Mouse (Mus musculus): ENCODE data around the gene Fuca2. TPM values are rescaled to one million over a fixed set of nuclear protein-coding genes. Genes with fewer than 3 reads are reported as not detected.

The Fuca2 gene
- polyA plus RNA-seq, 1 experiment = 120 TPM

DNA sequence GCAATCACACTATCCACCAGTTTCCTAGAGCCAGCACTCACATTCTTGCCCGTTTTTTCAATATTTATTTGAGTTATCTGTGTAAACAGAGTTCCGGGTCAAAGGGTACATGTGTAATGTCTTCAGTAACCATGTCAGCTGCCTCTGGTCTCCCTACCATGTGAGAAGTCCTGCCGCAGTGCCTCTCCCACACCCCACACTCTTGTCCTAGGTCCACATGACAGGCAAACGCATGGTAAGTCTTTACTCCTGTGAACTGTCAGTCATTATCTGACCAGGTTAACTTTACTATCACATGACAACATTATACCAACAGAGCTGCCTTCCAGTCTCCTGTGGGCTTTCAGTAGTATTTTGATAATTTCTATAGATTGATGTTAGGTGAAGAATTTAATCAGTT, 28.8 kb downstream of the Fuca2 start:
- no peaks in the 10 kb centered on the region for H3K4me1 ChIP-seq (ENCODE audit: control insufficient read depth, insufficient read depth, low read length)
- H3K36me3 ChIP-seq (ENCODE audit: control insufficient read depth, insufficient read depth, low read length) = peaks cover 4% of the 10 kb centered on the region
- H3K4me3 ChIP-seq (ENCODE audit: insufficient read depth, low read depth, low read length) = no peak overlapping the region
- TF ChIP-seq CTCF (conservative IDR thresholded peaks at IDR 0.05; ENCODE audit: insufficient read depth, insufficient read length, low read depth, low read length) (no peak), POLR2A (IDR thresholded peaks at IDR 0.05; ENCODE audit: low read depth, low read length) (no peak)
- no peaks in the 10 kb centered on the region for H3K27me3 ChIP-seq (replicated peaks; ENCODE audit: control insufficient read depth, insufficient read depth, low read length)
- WGBS = 82% methylated on average over 4 of the region's 4 CpGs
- H3K27ac ChIP-seq (ENCODE audit: insufficient read depth, low read depth, low read length) = no peak overlapping the region
- no peak for DNase-seq

DNA sequence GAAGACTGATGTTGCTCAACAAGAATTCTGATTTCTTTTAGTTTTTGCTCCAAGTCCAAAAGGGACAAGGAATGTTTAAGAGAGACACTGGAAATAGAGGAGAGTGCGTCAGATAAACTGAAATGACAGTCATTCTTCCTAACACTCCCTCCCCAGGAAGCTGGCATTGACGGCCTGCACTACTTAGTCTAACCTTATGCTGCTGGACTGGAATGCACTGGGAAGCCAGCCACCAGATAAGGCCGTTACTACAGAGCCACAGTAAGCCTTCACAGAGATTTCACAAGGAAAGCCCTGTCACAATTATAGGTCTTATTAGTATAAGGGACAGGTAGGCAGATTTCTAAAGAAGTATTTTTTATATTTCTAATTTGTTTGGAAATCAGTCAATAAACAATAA, 35.4 kb downstream of the Fuca2 start:
- H3K4me1 ChIP-seq (ENCODE audit: control insufficient read depth, insufficient read depth, low read length) = no peaks in the 10 kb centered on the region
- DNase-seq = no peak
- peaks cover 1% of the 10 kb centered on the region for H3K36me3 ChIP-seq (ENCODE audit: control insufficient read depth, insufficient read depth, low read length)
- no peaks in the 10 kb centered on the region for H3K27me3 ChIP-seq (replicated peaks; ENCODE audit: control insufficient read depth, insufficient read depth, low read length)
- H3K27ac ChIP-seq (ENCODE audit: insufficient read depth, low read depth, low read length) = no peak overlapping the region
- no peak for TF ChIP-seq POLR2A (IDR thresholded peaks at IDR 0.05; ENCODE audit: low read depth, low read length)
- TF ChIP-seq CTCF (conservative IDR thresholded peaks at IDR 0.05; ENCODE audit: insufficient read depth, insufficient read length, low read depth, low read length) = no peak
- 92% methylated on average over 3 of the region's 3 CpGs for WGBS
- no peak overlapping the region for H3K4me3 ChIP-seq (ENCODE audit: insufficient read depth, low read depth, low read length)

DNA sequence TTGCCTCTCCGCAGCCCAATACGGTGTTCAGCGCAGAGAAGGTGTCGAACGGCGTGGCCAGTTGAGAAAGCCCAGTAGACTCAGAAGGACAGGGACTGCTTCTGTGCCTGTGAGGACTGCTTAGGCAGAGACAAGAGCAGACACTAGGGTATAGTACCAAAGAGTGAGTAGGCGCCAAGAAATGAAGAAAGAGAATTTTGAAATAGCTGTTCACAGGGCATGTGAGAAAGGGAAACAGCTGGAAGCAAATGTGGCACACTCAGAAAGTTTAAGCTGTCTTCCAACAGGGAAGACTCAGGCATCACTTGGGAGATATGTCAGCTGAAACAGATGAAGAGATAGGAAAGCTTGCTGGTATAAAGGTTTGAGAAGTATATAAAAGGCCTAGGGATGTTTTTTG, 37.4 kb downstream of the Fuca2 start:
- H3K4me3 ChIP-seq (ENCODE audit: insufficient read depth, low read depth, low read length) = no peak overlapping the region
- H3K36me3 ChIP-seq (ENCODE audit: control insufficient read depth, insufficient read depth, low read length) = no peaks in the 10 kb centered on the region; the same call in 1 of the 2 replicates
- no peak overlapping the region for H3K27ac ChIP-seq (ENCODE audit: insufficient read depth, low read depth, low read length)
- no peaks in the 10 kb centered on the region for H3K27me3 ChIP-seq (replicated peaks; ENCODE audit: control insufficient read depth, insufficient read depth, low read length)
- DNase-seq = no peak
- TF ChIP-seq CTCF (conservative IDR thresholded peaks at IDR 0.05; ENCODE audit: insufficient read depth, insufficient read length, low read depth, low read length) = no peak
- TF ChIP-seq POLR2A (IDR thresholded peaks at IDR 0.05; ENCODE audit: low read depth, low read length) = no peak
- no peaks in the 10 kb centered on the region for H3K4me1 ChIP-seq (ENCODE audit: control insufficient read depth, insufficient read depth, low read length)
- 97% methylated on average over 7 of the region's 7 CpGs for WGBS

DNA sequence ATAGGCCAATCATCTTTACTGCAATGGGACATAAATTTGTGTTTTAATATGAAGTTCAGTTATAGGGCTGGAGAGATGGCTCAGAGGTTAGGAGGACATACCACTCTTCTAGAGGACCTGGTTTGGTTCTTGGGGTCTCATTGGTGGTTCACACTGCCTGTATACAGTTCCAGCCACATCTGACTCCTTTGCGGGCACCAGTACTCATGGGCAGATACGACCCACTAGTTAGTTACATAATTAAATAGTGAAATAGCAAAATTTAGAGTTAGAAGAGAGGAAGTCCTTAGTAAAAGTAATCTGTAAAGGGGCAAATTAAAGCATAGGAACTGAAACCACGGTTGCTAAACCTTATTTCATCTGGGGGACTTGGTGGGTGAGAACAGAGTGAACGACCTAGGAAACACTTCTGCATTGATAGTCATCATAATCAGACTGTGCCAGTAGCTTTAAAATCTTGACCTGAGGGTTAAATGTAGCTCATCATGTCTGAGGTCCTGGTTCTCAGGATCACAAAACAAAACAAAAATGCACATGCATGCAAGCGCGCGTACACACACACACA, 40.5 kb downstream of the Fuca2 start:
- no peak for TF ChIP-seq POLR2A (IDR thresholded peaks at IDR 0.05; ENCODE audit: low read depth, low read length)
- TF ChIP-seq CTCF (conservative IDR thresholded peaks at IDR 0.05; ENCODE audit: insufficient read depth, insufficient read length, low read depth, low read length) = no peak
- H3K27me3 ChIP-seq (replicated peaks; ENCODE audit: control insufficient read depth, insufficient read depth, low read length) = no peaks in the 10 kb centered on the region
- H3K27ac ChIP-seq (ENCODE audit: insufficient read depth, low read depth, low read length) = no peak overlapping the region
- DNase-seq = no peak
- 89% methylated on average over 7 of the region's 7 CpGs for WGBS
- H3K36me3 ChIP-seq (ENCODE audit: control insufficient read depth, insufficient read depth, low read length) = peaks cover 1% of the 10 kb centered on the region; the same call in 1 of the 2 replicates
- H3K4me1 ChIP-seq (ENCODE audit: control insufficient read depth, insufficient read depth, low read length) = no peaks in the 10 kb centered on the region
- H3K4me3 ChIP-seq (ENCODE audit: insufficient read depth, low read depth, low read length) = no peak overlapping the region

DNA sequence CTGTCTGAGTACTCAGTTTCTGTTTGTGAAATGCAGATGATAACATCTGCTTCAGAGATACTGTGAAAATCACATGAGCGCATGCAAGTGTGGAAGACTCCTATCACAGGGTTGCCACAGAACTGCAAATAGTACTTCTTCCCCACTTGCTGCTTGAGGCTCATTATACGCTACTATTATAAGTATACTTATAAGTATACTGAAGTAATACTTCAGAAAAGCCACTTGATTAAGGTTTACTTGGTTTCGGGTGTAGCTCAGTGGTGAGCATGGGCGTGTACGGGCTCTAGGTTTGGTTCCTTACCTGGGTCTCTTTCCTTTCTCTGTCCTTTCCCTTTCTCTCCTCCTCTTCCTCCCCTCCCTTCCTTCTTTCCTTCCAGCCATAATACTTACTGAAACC, 42.4 kb downstream of the Fuca2 start:
- H3K36me3 ChIP-seq (ENCODE audit: control insufficient read depth, insufficient read depth, low read length) = peaks cover 7% of the 10 kb centered on the region
- no peaks in the 10 kb centered on the region for H3K4me1 ChIP-seq (ENCODE audit: control insufficient read depth, insufficient read depth, low read length)
- no peak overlapping the region for H3K4me3 ChIP-seq (ENCODE audit: insufficient read depth, low read depth, low read length)
- 97% methylated on average over 5 of the region's 5 CpGs for WGBS
- TF ChIP-seq CTCF (conservative IDR thresholded peaks at IDR 0.05; ENCODE audit: insufficient read depth, insufficient read length, low read depth, low read length) = no peak
- TF ChIP-seq POLR2A (IDR thresholded peaks at IDR 0.05; ENCODE audit: low read depth, low read length) = no peak
- no peaks in the 10 kb centered on the region for H3K27me3 ChIP-seq (replicated peaks; ENCODE audit: control insufficient read depth, insufficient read depth, low read length)
- no peak overlapping the region for H3K27ac ChIP-seq (ENCODE audit: insufficient read depth, low read depth, low read length)
- no peak for DNase-seq

DNA sequence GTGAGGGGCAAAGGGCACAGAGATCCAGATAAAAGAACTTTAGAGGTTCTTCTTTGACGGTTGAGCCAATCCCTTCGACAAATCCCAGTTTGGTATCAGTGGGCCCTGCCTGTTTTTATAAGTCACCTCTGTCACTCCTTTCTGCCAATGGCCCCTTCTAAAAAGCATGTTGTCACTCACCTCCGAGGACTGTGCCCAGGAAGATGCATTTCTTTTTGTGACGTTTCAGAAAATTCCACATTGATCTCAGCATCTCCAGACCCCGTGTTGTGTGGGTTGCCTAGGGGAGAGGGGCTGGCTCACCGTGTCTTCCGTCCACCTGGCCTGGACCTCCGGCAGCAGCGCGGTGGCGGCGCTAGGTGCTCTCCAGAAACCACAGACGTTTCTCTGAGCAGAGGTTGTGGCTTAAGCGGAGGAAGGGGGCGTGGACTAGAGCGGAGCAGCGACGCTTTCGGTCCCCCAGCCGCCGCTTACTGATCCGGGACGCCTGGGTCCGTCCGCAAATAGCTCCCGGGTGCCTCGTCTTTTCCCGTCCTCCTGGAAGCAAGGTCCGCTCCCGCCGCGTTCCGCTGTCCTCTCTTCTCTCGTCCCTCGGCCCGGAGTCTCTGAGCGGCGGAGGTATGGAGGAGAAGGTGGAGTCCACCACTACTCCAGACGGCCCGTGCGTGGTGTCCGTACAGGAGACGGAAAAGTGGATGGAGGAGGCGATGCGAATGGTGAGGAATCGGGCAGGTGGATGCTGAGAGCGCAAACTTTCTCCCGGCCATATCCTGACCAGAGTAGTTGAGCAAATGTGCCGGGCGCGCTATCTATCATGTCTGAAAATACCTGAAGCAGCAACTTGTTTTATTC, 53.5 kb downstream of the Fuca2 start, which contains the start of the genes Adat2 and Pex3:
Gene Adat2, plus strand, starts transcription at position 249 of the 852 bp plus-strand sequence.
Gene Pex3, minus strand, starts transcription at position 497 of the 852 bp plus-strand sequence.
- H3K36me3 ChIP-seq (ENCODE audit: control insufficient read depth, insufficient read depth, low read length) = no peaks in the 10 kb centered on the region
- TF ChIP-seq CTCF (conservative IDR thresholded peaks at IDR 0.05; ENCODE audit: insufficient read depth, insufficient read length, low read depth, low read length) (no peak), POLR2A (IDR thresholded peaks at IDR 0.05; ENCODE audit: low read depth, low read length) (peak; percentile 53)
- WGBS = under 1% methylated on average over 51 of the region's 51 CpGs
- H3K4me3 ChIP-seq (ENCODE audit: insufficient read depth, low read depth, low read length) = peak within 1 kb of the TSS; percentile 99
- peak within 1 kb of the TSS; percentile 72 for H3K27ac ChIP-seq (ENCODE audit: insufficient read depth, low read depth, low read length)
- H3K27me3 ChIP-seq (replicated peaks; ENCODE audit: control insufficient read depth, insufficient read depth, low read length) = no peaks in the 10 kb centered on the region
- no peaks in the 10 kb centered on the region; the same call in 1 of the 2 replicates for H3K4me1 ChIP-seq (ENCODE audit: control insufficient read depth, insufficient read depth, low read length)
- peak; percentile 92 for DNase-seq

DNA sequence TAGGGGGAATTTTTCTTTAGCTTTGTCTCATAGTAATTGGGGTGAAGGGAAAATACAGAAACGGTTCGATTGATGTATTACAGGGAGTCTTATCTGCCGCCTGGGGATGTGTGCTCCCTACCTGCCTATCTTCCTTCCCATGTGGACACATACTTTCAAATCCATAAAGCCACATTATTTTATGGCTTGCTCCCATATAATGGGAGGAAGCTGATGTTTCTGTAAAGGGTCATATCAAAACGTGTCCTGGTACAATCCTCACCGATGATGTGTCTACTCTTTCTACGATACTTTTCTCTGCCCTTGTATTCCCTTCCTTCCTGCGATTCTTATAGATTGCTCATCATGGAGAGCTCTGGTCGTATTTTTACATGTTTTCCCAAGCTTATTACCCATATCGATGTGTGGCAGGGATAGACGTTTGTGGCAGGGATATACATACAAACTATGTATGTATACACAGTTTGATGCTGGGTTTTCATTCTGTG, 54.2 kb downstream of the Fuca2 start:
- 14% methylated on average over 10 of the region's 10 CpGs for WGBS
- TF ChIP-seq CTCF (conservative IDR thresholded peaks at IDR 0.05; ENCODE audit: insufficient read depth, insufficient read length, low read depth, low read length) = no peak
- no peak for TF ChIP-seq POLR2A (IDR thresholded peaks at IDR 0.05; ENCODE audit: low read depth, low read length)
- Histone ChIP-seq H3K27me3 (replicated peaks; ENCODE audit: control insufficient read depth, insufficient read depth, low read length) (no peaks in the 10 kb centered on the region), H3K36me3 (ENCODE audit: control insufficient read depth, insufficient read depth, low read length) (no peaks in the 10 kb centered on the region), H3K27ac (ENCODE audit: insufficient read depth, low read depth, low read length) (no peak overlapping the region), H3K4me1 (ENCODE audit: control insufficient read depth, insufficient read depth, low read length) (no peaks in the 10 kb centered on the region; the same call in 1 of the 2 replicates), H3K4me3 (ENCODE audit: insufficient read depth, low read depth, low read length) (peak overlapping the region; percentile 99)
- DNase-seq = no peak

Data from kidney, adult 2 months (tissue).